Mouse (Mus musculus) lung, adult 2 months (tissue): ENCODE measurements around the gene Abhd5. TPM values are rescaled to one million over a fixed set of nuclear protein-coding genes. Genes with fewer than 3 reads are reported as not detected.

Experiments used
- DNase-seq: peaks from one replicate; pipeline ENCODE4 v3.0.0; 2022
- H3K4me1 ChIP-seq: fragments of 200-500 bp; 2 replicates; pipeline ENCODE4 v1.6.1; 2011; ENCODE audit warnings: low read length; ENCODE audit not compliant: control insufficient read depth, insufficient read depth
- H3K4me3 ChIP-seq: fragments of 200-500 bp; replicated peaks from 2 replicates; pipeline ENCODE3; 2011; ENCODE audit warnings: low read depth, mild to moderate bottlenecking, control low read depth, low read length; ENCODE audit errors: extremely low read depth
- CTCF ChIP-seq: fragments of 200-500 bp; IDR thresholded peaks from 2 replicates; pipeline ENCODE4 v1.5.1; 2011; ENCODE audit warnings: mild to moderate bottlenecking, low read length, control low read depth; ENCODE audit not compliant: insufficient read depth
- POLR2A ChIP-seq: fragments of 200-500 bp; IDR thresholded peaks from 2 replicates; pipeline ENCODE4 v1.6.1; 2011; ENCODE audit warnings: low read depth, mild to moderate bottlenecking, control low read depth, low read length, borderline replicate concordance; ENCODE audit errors: extremely low read depth
- WGBS: fragments of 180-500 bp; shearing (Covaris S2); methylation state at CpG from one replicate; pipeline ENCODE4 v1.1.7; 2018; 5-methylcytosine and 5-hydroxymethylcytosine counted together
- polyA plus RNA-seq: library from polyadenylated mRNA; depleted of rRNA; stranded (reverse); fragments of >200 nt; gene quantifications from 2 replicates; pipeline ENCODE4 v1.2.3, GENCODE M21; 2012

Abhd5 gene
- polyA plus RNA-seq, 1 experiment: 41.4 TPM

GRCm38 (mm10) chr9:122395816-122396215 is 44.4 kb downstream of the Abhd5 start:
- TF ChIP-seq CTCF: no peak
- no peak for TF ChIP-seq POLR2A
- Histone ChIP-seq H3K4me3 (no peak overlapping the region), H3K4me1 (no peaks in the 10 kb centered on the region)
- 62% methylated on average over 5 of the region's 5 CpGs for WGBS
- no peak for DNase-seq

GRCm38 (mm10) chr9:122397156-122397555 is 45.7 kb downstream of the Abhd5 start:
- no peak for TF ChIP-seq CTCF
- no peak for TF ChIP-seq POLR2A
- no peak for DNase-seq
- Histone ChIP-seq H3K4me1 (no peaks in the 10 kb centered on the region), H3K4me3 (no peak overlapping the region)
- 90% methylated on average over 1 of the region's 1 CpGs for WGBS

DNA sequence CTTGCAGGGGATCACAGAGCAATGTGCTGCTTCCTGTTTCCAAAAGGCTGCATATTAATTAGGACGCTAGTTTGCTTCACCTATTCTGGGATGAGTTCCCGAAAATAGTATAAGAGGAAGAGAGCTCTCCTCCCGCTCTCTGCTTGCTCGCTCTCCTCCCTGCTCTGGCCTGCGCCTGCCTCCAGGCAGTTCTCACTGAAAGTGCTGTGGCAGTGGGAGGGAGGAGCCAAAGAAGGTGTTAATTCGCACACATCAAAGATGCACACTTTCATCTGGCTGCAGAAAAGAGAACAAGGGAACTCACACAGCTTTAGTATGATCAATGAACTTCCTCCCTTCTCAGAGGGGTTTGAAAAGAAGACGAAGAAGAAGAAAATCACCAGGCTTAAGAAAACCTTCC is 47.3 kb downstream of the Abhd5 start:
- H3K4me3 ChIP-seq: no peak overlapping the region
- 44% methylated on average over 7 of the region's 7 CpGs for WGBS
- TF ChIP-seq CTCF (no peak), POLR2A (no peak)
- DNase-seq: no peak
- H3K4me1 ChIP-seq: no peaks in the 10 kb centered on the region

DNA sequence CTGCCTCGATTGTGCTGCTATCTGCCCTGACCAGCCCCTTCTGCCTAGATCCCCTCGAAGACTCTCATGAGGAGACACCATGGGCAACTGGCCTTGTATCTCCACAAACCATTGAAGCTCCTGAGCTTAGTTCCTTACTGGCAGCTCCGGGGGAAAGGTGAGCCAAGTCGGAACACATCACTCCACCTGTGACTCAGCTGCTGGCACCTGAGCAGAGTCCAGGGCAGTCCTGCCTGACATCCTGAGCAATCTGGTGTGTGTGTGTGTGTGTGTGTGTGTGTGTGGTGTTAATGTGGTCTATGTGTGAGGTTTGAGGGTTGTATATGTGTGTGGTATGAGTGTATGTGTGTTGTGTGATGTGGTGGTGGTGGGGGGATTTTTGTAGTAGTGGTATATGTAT is 49.8 kb downstream of the Abhd5 start:
- Histone ChIP-seq H3K4me1 (no peaks in the 10 kb centered on the region), H3K4me3 (no peak overlapping the region)
- WGBS: 82% methylated on average over 4 of the region's 4 CpGs
- no peak for DNase-seq
- TF ChIP-seq CTCF: no peak
- no peak for TF ChIP-seq POLR2A

DNA sequence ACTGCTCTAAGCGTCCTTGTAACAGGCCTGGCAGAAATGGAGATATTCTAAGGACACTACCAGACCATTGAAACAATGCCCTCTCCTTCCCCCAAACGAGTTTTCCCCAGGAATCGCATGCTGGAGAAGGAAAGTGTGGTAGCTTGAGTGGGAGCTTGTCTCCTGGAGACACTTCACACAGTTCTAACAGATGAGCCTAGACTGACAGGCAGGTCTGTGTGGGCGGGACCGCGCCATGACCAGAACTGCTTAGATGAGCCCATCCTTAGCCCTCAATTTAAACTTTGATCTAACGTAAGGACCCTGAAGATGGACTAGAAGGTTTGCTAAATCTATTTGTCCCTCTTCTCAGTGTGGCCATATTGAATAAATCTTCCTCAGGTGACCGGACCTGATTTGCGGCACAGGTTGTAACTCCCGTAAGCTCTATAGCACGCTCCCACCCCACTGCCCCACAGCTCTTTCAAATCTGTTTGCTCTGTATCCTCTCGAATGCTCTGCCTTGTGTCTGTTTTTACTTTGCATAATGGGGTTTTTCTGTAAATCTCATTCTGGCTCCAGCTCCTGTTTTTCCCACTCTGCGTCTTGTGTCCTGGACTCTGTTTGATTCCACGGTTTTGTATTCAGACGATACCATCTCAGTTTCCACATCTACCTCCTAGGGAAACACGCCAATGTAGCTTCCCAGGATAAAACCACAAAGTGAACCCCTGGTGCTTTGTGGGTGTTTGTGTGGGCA is 59.2 kb downstream of the Abhd5 start:
- Histone ChIP-seq H3K4me1 (no peaks in the 10 kb centered on the region), H3K4me3 (no peak overlapping the region)
- TF ChIP-seq CTCF: no peak
- TF ChIP-seq POLR2A: no peak
- no peak for DNase-seq
- 88% methylated on average over 16 of the region's 16 CpGs for WGBS

- 89% methylated on average over 1 of the region's 1 CpGs for WGBS
- no peaks in the 10 kb centered on the region for H3K4me1 ChIP-seq
- H3K4me3 ChIP-seq: no peak overlapping the region
- TF ChIP-seq POLR2A: no peak
- TF ChIP-seq CTCF: no peak
- DNase-seq: no peak
Measured at GRCm38 (mm10) chr9:122414648-122415047, 63.2 kb downstream of the Abhd5 start.

DNA sequence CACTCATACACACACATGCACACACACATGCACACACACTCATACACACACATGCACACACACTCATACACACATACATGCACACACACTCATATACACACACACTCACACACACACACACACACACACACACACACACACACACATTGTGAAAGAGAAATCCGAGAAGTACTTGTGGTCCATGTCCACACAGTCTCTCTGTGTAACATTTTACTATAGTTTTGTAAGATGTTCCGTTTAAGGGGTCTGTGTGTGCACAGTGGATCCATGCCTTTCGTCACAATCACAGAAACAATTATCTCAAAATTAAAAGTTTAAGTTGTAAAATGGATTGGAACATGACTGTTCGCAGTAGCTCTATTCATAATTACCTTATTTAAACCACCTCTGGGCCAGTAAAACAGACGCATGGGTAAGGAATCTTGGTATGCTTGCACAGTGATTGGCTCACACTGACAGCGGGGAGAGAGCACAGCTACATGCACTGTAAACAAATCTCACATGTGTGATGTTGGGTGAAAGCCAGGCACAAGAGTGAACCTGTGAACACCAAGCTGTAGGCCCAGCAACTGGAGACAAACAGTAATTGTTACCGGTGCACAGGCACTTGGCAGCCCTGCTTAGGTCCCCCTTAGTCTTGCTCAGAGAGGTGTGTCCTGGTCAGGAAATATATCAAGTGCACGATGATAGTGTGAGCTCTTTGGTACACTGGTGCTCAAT is 63.8 kb downstream of the Abhd5 start:
- no peak for DNase-seq
- H3K4me3 ChIP-seq: no peak overlapping the region
- 65% methylated on average over 8 of the region's 8 CpGs for WGBS
- no peak for TF ChIP-seq POLR2A
- TF ChIP-seq CTCF: no peak
- H3K4me1 ChIP-seq: no peaks in the 10 kb centered on the region

GRCm38 (mm10) chr9:122416617-122417016 is 65.2 kb downstream of the Abhd5 start:
- DNase-seq: no peak
- WGBS: 79% methylated on average over 2 of the region's 2 CpGs
- no peak for TF ChIP-seq POLR2A
- no peak for TF ChIP-seq CTCF
- Histone ChIP-seq H3K4me3 (no peak overlapping the region), H3K4me1 (0 out of 2 replicates have a peak, but pooled peaks cover 3% of the 10 kb centered on the region)

DNA sequence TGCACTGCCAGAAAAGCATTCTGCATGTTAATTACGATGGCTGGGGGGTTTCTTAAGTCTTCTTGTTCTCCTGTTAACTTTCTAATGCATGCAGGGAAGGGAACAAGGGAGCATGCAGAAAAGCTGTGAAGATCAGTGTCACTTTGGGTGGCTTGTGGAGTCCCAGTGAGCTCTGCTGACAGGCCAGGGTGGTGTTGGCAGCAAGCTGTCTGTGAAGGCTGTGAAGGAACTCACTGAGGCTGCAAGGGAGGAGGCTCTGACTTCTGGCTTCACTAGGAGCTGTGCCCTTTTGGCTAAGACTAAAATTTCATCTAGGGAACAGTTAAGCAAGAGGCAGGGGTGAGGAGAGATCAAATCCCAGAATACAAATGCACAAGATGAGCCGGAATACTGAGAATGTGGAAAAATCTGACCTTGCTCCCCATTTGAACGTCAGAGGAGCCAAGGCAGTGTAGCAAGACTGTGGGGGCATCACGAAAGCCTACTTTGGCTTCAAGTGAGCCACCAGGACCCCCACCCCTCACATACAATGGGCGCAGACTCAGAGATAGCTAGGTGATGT is 68.9 kb downstream of the Abhd5 start:
- 0 out of 2 replicates have a peak, but pooled peaks cover 7% of the 10 kb centered on the region for H3K4me1 ChIP-seq
- no peak for TF ChIP-seq POLR2A
- TF ChIP-seq CTCF: no peak
- DNase-seq: no peak
- H3K4me3 ChIP-seq: no peak overlapping the region
- 59% methylated on average over 5 of the region's 5 CpGs for WGBS
